Mouse (Mus musculus) layer of hippocampus, adult 9-11 months (tissue): ENCODE results near the gene Klhl35.

ENCODE experiments used
- DNase-seq: peaks from one replicate; pipeline ENCODE4 v3.0.0; 2022

Gene Klhl35

GRCm38 (mm10) chr7:99465811-99466210 is at the start of gene Klhl35:
Gene Klhl35, plus strand, starts transcription at chr7:99466004.
- DNase-seq, result peak; percentile 48

- DNase-seq, result no peak
Observed at GRCm38 (mm10) chr7:99419311-99419710, 46.5 kb upstream of the Klhl35 start.

GRCm38 (mm10) chr7:99421006-99421405 is 44.8 kb upstream of the Klhl35 start:
- DNase-seq, result no peak

GRCm38 (mm10) chr7:99424538-99425155 is 41.2 kb upstream of the Klhl35 start:
- DNase-seq, result no peak

- no peak for DNase-seq
Observed at GRCm38 (mm10) chr7:99425706-99426105, 40.1 kb upstream of the Klhl35 start.

- DNase-seq, result no peak
Observed at GRCm38 (mm10) chr7:99427031-99427430, 38.8 kb upstream of the Klhl35 start.

GRCm38 (mm10) chr7:99427987-99428386 is 37.8 kb upstream of the Klhl35 start:
- no peak for DNase-seq

GRCm38 (mm10) chr7:99428836-99429235 is 37.0 kb upstream of the Klhl35 start:
- no peak for DNase-seq

GRCm38 (mm10) chr7:99429786-99430185 is 36.0 kb upstream of the Klhl35 start:
- no peak for DNase-seq

- DNase-seq, result no peak
Observed at GRCm38 (mm10) chr7:99430246-99430645, 35.6 kb upstream of the Klhl35 start.

GRCm38 (mm10) chr7:99432248-99432647 is 33.6 kb upstream of the Klhl35 start:
- peak; percentile 58 for DNase-seq

GRCm38 (mm10) chr7:99432863-99433262 is 32.9 kb upstream of the Klhl35 start:
- no peak for DNase-seq

- DNase-seq, result no peak
Observed at GRCm38 (mm10) chr7:99434672-99435250, 31.0 kb upstream of the Klhl35 start.

- no peak for DNase-seq
Observed at GRCm38 (mm10) chr7:99436530-99436929, 29.3 kb upstream of the Klhl35 start.

GRCm38 (mm10) chr7:99438881-99439280 is 26.9 kb upstream of the Klhl35 start:
- no peak for DNase-seq

- no peak for DNase-seq
Observed at GRCm38 (mm10) chr7:99441534-99442072, 24.2 kb upstream of the Klhl35 start.

- no peak for DNase-seq
Observed at GRCm38 (mm10) chr7:99443164-99443563, 22.6 kb upstream of the Klhl35 start.

GRCm38 (mm10) chr7:99444012-99444411 is 21.8 kb upstream of the Klhl35 start:
- no peak for DNase-seq

- no peak for DNase-seq
Observed at GRCm38 (mm10) chr7:99445833-99446232, 20.0 kb upstream of the Klhl35 start.

- no peak for DNase-seq
Observed at GRCm38 (mm10) chr7:99447323-99447722, 18.5 kb upstream of the Klhl35 start.

- no peak for DNase-seq
Observed at GRCm38 (mm10) chr7:99448619-99449018, 17.2 kb upstream of the Klhl35 start.

GRCm38 (mm10) chr7:99449063-99449462 is 16.7 kb upstream of the Klhl35 start:
- no peak for DNase-seq

- peak; percentile 84 for DNase-seq
Observed at GRCm38 (mm10) chr7:99449751-99450150, 16.1 kb upstream of the Klhl35 start.

- peak; percentile 80 for DNase-seq
Observed at GRCm38 (mm10) chr7:99450703-99451102, 15.1 kb upstream of the Klhl35 start.

GRCm38 (mm10) chr7:99452859-99453258 is 12.9 kb upstream of the Klhl35 start:
- DNase-seq, result no peak
